Mouse (Mus musculus) CH12.LX (cell line): ENCODE results near the gene Hist2h4. TPM values are rescaled to one million over a fixed set of nuclear protein-coding genes. Genes with fewer than 3 reads are reported as not detected.

Experiments
- DNase-seq: peaks from one replicate; pipeline ENCODE4 v3.0.0-alpha.2; 2013; ENCODE audit errors: extremely low read depth
- H3K27ac ChIP-seq: 2 replicates; pipeline ENCODE4 v1.5.1; 2012; ENCODE audit warnings: low read depth, mild to moderate bottlenecking, control low read depth, moderate library complexity; ENCODE audit not compliant: insufficient read depth
- H3K27me3 ChIP-seq: replicated peaks from 2 replicates; pipeline ENCODE3; 2012; ENCODE audit warnings: inconsistent platforms
- H3K36me3 ChIP-seq, 2 experiments: replicated peaks in 1 of 2; 2 replicates each; pipeline versions ENCODE3 to v1.6.1; 2012; ENCODE audit warnings: inconsistent platforms in 1 of 2, low read length in 1 of 2, mild to moderate bottlenecking in 1 of 2, mixed read lengths in 1 of 2, moderate library complexity in 1 of 2; ENCODE audit not compliant: control insufficient read depth in 1 of 2, insufficient read depth in 1 of 2
- H3K4me1 ChIP-seq, 2 experiments: 2 replicates each; pipeline ENCODE4 v1.6.1; 2012; ENCODE audit warnings: inconsistent platforms in 1 of 2, moderate library complexity in 1 of 2; ENCODE audit not compliant: insufficient read depth in 2 of 2, control insufficient read depth in 1 of 2
- H3K4me2 ChIP-seq: 2 replicates; pipeline ENCODE4 v1.6.1; 2012; ENCODE audit warnings: low read depth, mild to moderate bottlenecking, control low read depth; ENCODE audit not compliant: poor library complexity, insufficient read depth, severe bottlenecking
- H3K4me3 ChIP-seq, 3 experiments: fragments of 150-350 bp in 1 of 3; sonication (generic) in 1 of 3; replicated peaks in 1 of 3; 2 replicates each; pipeline versions ENCODE3 to v1.5.1; 2011 to 2012; ENCODE audit warnings: low read depth in 2 of 3, low read length in 2 of 3, mild to moderate bottlenecking in 2 of 3, moderate library complexity in 2 of 3, control low read depth in 1 of 3, improper control_type of control experiment in 1 of 3, inconsistent platforms in 1 of 3, mixed read lengths in 1 of 3; ENCODE audit not compliant: poor library complexity in 1 of 3
- H3K79me2 ChIP-seq: replicated peaks from 2 replicates; pipeline ENCODE4 v1.6.1; 2012; ENCODE audit warnings: mild to moderate bottlenecking, moderate library complexity; ENCODE audit not compliant: control insufficient read depth, poor library complexity, insufficient read depth, severe bottlenecking; ENCODE audit errors: extremely low read depth
- H3K9ac ChIP-seq: 2 replicates; pipeline ENCODE4 v1.6.1; 2012; ENCODE audit warnings: low read depth, mild to moderate bottlenecking, control low read depth, moderate library complexity; ENCODE audit not compliant: insufficient read depth
- H3K9me3 ChIP-seq: replicated peaks from 2 replicates; pipeline ENCODE3; 2012; ENCODE audit warnings: low read length, inconsistent platforms, mixed read lengths
- BHLHE40 ChIP-seq: IDR thresholded peaks from 2 replicates; pipeline ENCODE4 v1.6.1; 2011; ENCODE audit warnings: mild to moderate bottlenecking, low read depth, low read length, improper control_type of control experiment
- CHD1 ChIP-seq: IDR thresholded peaks from 2 replicates; pipeline ENCODE4 v1.6.1; 2012; ENCODE audit warnings: low read depth, low read length, improper control_type of control experiment, inconsistent platforms
- CHD2 ChIP-seq: IDR thresholded peaks from 2 replicates; pipeline ENCODE4 v1.6.1; 2011; ENCODE audit warnings: low read length, improper control_type of control experiment
- CTCF ChIP-seq, 2 experiments: IDR thresholded peaks in 1 of 2; conservative IDR thresholded peaks in 1 of 2; 2 replicates each; pipeline ENCODE4 v1.5.1; 2011 to 2012; ENCODE audit warnings: low read depth in 2 of 2, low read length in 2 of 2, improper control_type of control experiment in 1 of 2, inconsistent platforms in 1 of 2, mild to moderate bottlenecking in 1 of 2, moderate library complexity in 1 of 2
- E2F4 ChIP-seq: IDR thresholded peaks from 2 replicates; pipeline ENCODE4 v1.6.1; 2011; ENCODE audit warnings: low read depth, low read length, improper control_type of control experiment; ENCODE audit not compliant: insufficient replicate concordance
- ELF1 ChIP-seq: IDR thresholded peaks from 2 replicates; pipeline ENCODE4 v1.6.1; 2014; ENCODE audit warnings: low read depth, mild to moderate bottlenecking, inconsistent platforms, low read length, improper control_type of control experiment
- EP300 ChIP-seq: IDR thresholded peaks from 2 replicates; pipeline ENCODE4 v1.6.1; 2011; ENCODE audit warnings: low read length, improper control_type of control experiment
- ETS1 ChIP-seq: conservative IDR thresholded peaks from 2 replicates; pipeline ENCODE4 v1.6.1; 2012; ENCODE audit warnings: low read depth, mild to moderate bottlenecking, inconsistent platforms, low read length, improper control_type of control experiment, moderate library complexity
- GABPA ChIP-seq: IDR thresholded peaks from 2 replicates; pipeline ENCODE4 v1.6.1; 2012; ENCODE audit warnings: low read depth, low read length, improper control_type of control experiment, inconsistent platforms; ENCODE audit not compliant: insufficient replicate concordance
- HCFC1 ChIP-seq: IDR thresholded peaks from 2 replicates; pipeline ENCODE4 v1.6.1; 2012; ENCODE audit warnings: low read depth, mild to moderate bottlenecking, inconsistent platforms, low read length, improper control_type of control experiment
- IRF4 ChIP-seq: IDR thresholded peaks from 2 replicates; pipeline ENCODE4 v1.6.1; 2014; ENCODE audit warnings: low read depth, mild to moderate bottlenecking, inconsistent platforms, low read length, improper control_type of control experiment
- JUN ChIP-seq: IDR thresholded peaks from 2 replicates; pipeline ENCODE4 v1.6.1; 2011; ENCODE audit warnings: low read depth, mild to moderate bottlenecking, low read length, improper control_type of control experiment, moderate library complexity; ENCODE audit not compliant: insufficient read depth
- JUND ChIP-seq: conservative IDR thresholded peaks from 2 replicates; pipeline ENCODE4 v1.6.1; 2011; ENCODE audit warnings: low read depth, low read length, improper control_type of control experiment
- KAT2A ChIP-seq: IDR thresholded peaks from 2 replicates; pipeline ENCODE4 v1.6.1; 2012; ENCODE audit warnings: low read length, improper control_type of control experiment, inconsistent platforms; ENCODE audit not compliant: insufficient replicate concordance
- MAFK ChIP-seq: IDR thresholded peaks from 2 replicates; pipeline ENCODE4 v1.6.1; 2011; ENCODE audit warnings: low read length, improper control_type of control experiment; ENCODE audit not compliant: insufficient replicate concordance
- MAX ChIP-seq: IDR thresholded peaks from 2 replicates; pipeline ENCODE4 v1.6.1; 2011; ENCODE audit warnings: low read length, improper control_type of control experiment
- MAZ ChIP-seq: IDR thresholded peaks from 2 replicates; pipeline ENCODE4 v1.6.1; 2012; ENCODE audit warnings: low read depth, mild to moderate bottlenecking, inconsistent platforms, low read length, improper control_type of control experiment, moderate library complexity
- MEF2A ChIP-seq: IDR thresholded peaks from 2 replicates; pipeline ENCODE4 v1.6.1; 2014; ENCODE audit warnings: low read depth, mild to moderate bottlenecking, inconsistent platforms, low read length, improper control_type of control experiment, borderline replicate concordance
- MXI1 ChIP-seq: IDR thresholded peaks from 2 replicates; pipeline ENCODE4 v1.6.1; 2011; ENCODE audit warnings: mild to moderate bottlenecking, low read depth, low read length, improper control_type of control experiment
- MYC ChIP-seq: IDR thresholded peaks from 2 replicates; pipeline ENCODE4 v1.6.1; 2011; ENCODE audit warnings: low read depth, mild to moderate bottlenecking, improper control_type of control experiment, low read length
- NELFE ChIP-seq: IDR thresholded peaks from 2 replicates; pipeline ENCODE4 v1.6.1; 2011; ENCODE audit warnings: low read depth, low read length, improper control_type of control experiment
- NRF1 ChIP-seq: IDR thresholded peaks from 2 replicates; pipeline ENCODE4 v1.6.1; 2014; ENCODE audit warnings: low read depth, mild to moderate bottlenecking, inconsistent platforms, low read length, improper control_type of control experiment, moderate library complexity
- PAX5 ChIP-seq: IDR thresholded peaks from 2 replicates; pipeline ENCODE4 v1.6.1; 2012; ENCODE audit warnings: low read length, inconsistent platforms, mixed read lengths
- POLR2A ChIP-seq: IDR thresholded peaks from 2 replicates; pipeline ENCODE4 v1.6.1; 2011; ENCODE audit warnings: low read depth, mild to moderate bottlenecking, improper control_type of control experiment, low read length
- POLR2AphosphoS2 ChIP-seq: IDR thresholded peaks from 2 replicates; pipeline ENCODE4 v1.6.1; 2011; ENCODE audit warnings: low read depth, low read length, improper control_type of control experiment
- RAD21 ChIP-seq: IDR thresholded peaks from 2 replicates; pipeline ENCODE4 v1.6.1; 2011; ENCODE audit warnings: low read depth, mild to moderate bottlenecking, low read length, improper control_type of control experiment, moderate library complexity
- RCOR1 ChIP-seq: conservative IDR thresholded peaks from 2 replicates; pipeline ENCODE4 v1.6.1; 2012; ENCODE audit warnings: low read depth, mild to moderate bottlenecking, inconsistent platforms, low read length, improper control_type of control experiment
- SIN3A ChIP-seq: IDR thresholded peaks from 2 replicates; pipeline ENCODE4 v1.6.1; 2012; ENCODE audit warnings: low read length, improper control_type of control experiment, inconsistent platforms
- SMC3 ChIP-seq: IDR thresholded peaks from 2 replicates; pipeline ENCODE4 v1.6.1; 2011; ENCODE audit warnings: low read depth, low read length, improper control_type of control experiment
- TBP ChIP-seq: conservative IDR thresholded peaks from 2 replicates; pipeline ENCODE4 v1.6.1; 2011; ENCODE audit warnings: low read depth, low read length, improper control_type of control experiment
- TCF12 ChIP-seq: IDR thresholded peaks from 2 replicates; pipeline ENCODE4 v1.6.1; 2014; ENCODE audit warnings: low read depth, mild to moderate bottlenecking, inconsistent platforms, low read length, improper control_type of control experiment
- UBTF ChIP-seq: IDR thresholded peaks from 2 replicates; pipeline ENCODE4 v1.6.1; 2012; ENCODE audit warnings: low read depth, mild to moderate bottlenecking, inconsistent platforms, low read length, improper control_type of control experiment, moderate library complexity
- USF1 ChIP-seq: IDR thresholded peaks from 2 replicates; pipeline ENCODE4 v1.6.1; 2014; ENCODE audit warnings: low read depth, mild to moderate bottlenecking, inconsistent platforms, low read length, improper control_type of control experiment
- USF2 ChIP-seq: conservative IDR thresholded peaks from 2 replicates; pipeline ENCODE4 v1.6.1; 2011; ENCODE audit warnings: low read depth, low read length, improper control_type of control experiment
- ZC3H11A ChIP-seq: IDR thresholded peaks from 2 replicates; pipeline ENCODE4 v1.6.1; 2012; ENCODE audit warnings: low read depth, mild to moderate bottlenecking, inconsistent platforms, low read length, improper control_type of control experiment
- ZKSCAN1 ChIP-seq: IDR thresholded peaks from 2 replicates; pipeline ENCODE4 v1.6.1; 2012; ENCODE audit warnings: low read depth, inconsistent platforms, low read length, improper control_type of control experiment, borderline replicate concordance
- ZMIZ1 ChIP-seq: IDR thresholded peaks from 2 replicates; pipeline ENCODE4 v1.6.1; 2012; ENCODE audit warnings: low read depth, mild to moderate bottlenecking, inconsistent platforms, low read length, improper control_type of control experiment
- ZNF384 ChIP-seq: IDR thresholded peaks from 2 replicates; pipeline ENCODE4 v1.6.1; 2012; ENCODE audit warnings: low read depth, low read length, improper control_type of control experiment, inconsistent platforms
- dilution Hi-C: fragments of 300-500 bp; cut with MboI; formaldehyde crosslinking; loops from 2 replicates; pipeline ENCODE4 v1.14.3; 2020; ENCODE audit warnings: low sequenced_read_pairs; ENCODE audit not compliant: extremely low pct_unique_long_range_greater_than_20kb, extremely low pct_ligation_motif_present
- in situ Hi-C: fragments of 300-500 bp; cut with MboI; formaldehyde crosslinking; loops from 3 replicates; pipeline ENCODE4 v1.14.3; 2019; ENCODE audit warnings: low sequenced_read_pairs, low pct_ligation_motif_present, low pct_unique_long_range_greater_than_20kb, mixed read lengths
- polyA plus RNA-seq: library from polyadenylated mRNA; unstranded; fragments of >175 nt; gene quantifications from 2 replicates; pipeline ENCODE4 v1.2.1, GENCODE M21; 2012; ENCODE audit warnings: low read depth; ENCODE audit not compliant: insufficient read length
- total RNA-seq, 2 experiments: library from RNA; depleted of rRNA; stranded (reverse); fragments of 300-350 nt in 1 of 2; fragments of >200 nt in 1 of 2; gene quantifications; 2 replicates each; pipeline ENCODE4 v1.2.3; 2012 to 2014

Gene Hist2h4
- total RNA-seq (2012; rRNA removed) (116 and 130 TPM in 2 replicates), total RNA-seq (2014; rRNA removed) (1.0 and 2.5 TPM in 2 replicates), polyA plus RNA-seq (0.20 and 0.91 TPM in 2 replicates)

DNA sequence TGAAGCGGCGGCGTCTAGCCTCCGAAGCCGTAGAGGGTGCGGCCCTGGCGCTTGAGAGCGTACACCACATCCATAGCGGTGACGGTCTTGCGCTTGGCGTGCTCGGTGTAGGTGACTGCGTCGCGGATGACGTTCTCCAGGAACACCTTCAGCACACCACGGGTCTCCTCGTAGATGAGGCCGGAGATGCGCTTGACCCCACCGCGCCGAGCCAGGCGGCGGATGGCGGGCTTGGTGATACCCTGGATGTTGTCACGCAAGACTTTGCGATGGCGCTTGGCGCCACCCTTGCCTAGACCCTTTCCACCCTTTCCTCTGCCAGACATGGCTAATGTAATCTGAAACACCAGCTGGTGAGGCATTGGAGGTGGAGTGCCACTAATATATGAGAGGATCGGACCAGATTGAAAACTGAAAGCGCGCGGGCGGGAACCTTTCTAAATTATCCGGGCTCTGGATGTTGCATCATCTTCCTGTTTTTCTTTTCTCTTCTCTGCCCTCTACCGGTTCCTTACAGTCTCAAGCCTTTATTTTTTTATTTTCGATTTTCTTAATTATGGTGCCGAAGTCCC, at the start of gene Hist2h4:
Gene Hist2h4, minus strand, starts transcription at position 333 of the 572 bp plus-strand sequence.
- H3K9ac ChIP-seq: peak within 1 kb of the TSS; percentile 85
- H3K79me2 ChIP-seq: 0 out of 2 replicates have a peak, but pooled peaks cover 10% of the 10 kb centered on the region
- H3K27me3 ChIP-seq: no peaks in the 10 kb centered on the region
- H3K9me3 ChIP-seq: no peaks in the 10 kb centered on the region
- peak within 1 kb of the TSS; percentile 96 for H3K4me2 ChIP-seq
- peaks cover 0 to 46% of the 10 kb centered on the region in 2 experiments; a peak in 3 of 4 replicates for H3K4me1 ChIP-seq
- peak within 1 kb of the TSS; percentile 62 to 67 (median 63) for H3K4me3 ChIP-seq
- TF ChIP-seq ZKSCAN1: no peak
- peak; percentile 72 for TF ChIP-seq MYC
- no peak for TF ChIP-seq GABPA
- peak; percentile 93 for TF ChIP-seq JUND
- TF ChIP-seq ELF1: peak; percentile 71
- TF ChIP-seq RCOR1: peak; percentile 93
- TF ChIP-seq NELFE: peak; percentile 100
- TF ChIP-seq MAX: no peak
- TF ChIP-seq ZNF384: peak; percentile 84
- TF ChIP-seq E2F4: peak; percentile 100
- peak; percentile 15; the same call in 1 of the 2 replicates for TF ChIP-seq SMC3
- no peak for TF ChIP-seq ZC3H11A
- TF ChIP-seq CTCF (conservative IDR thresholded peaks at IDR 0.05 in 1 of 2, IDR thresholded peaks at IDR 0.05 in 1 of 2; ENCODE audit: low read depth in 2 of 2, low read length in 2 of 2): peak in 1 of 2 experiments; percentile 66; a peak in 2 of 4 replicates
- TF ChIP-seq JUN: peak; percentile 74
- TF ChIP-seq IRF4: peak; percentile 49
- peak; percentile 98 for TF ChIP-seq UBTF
- TF ChIP-seq PAX5: no peak
- peak; percentile 81 for TF ChIP-seq KAT2A
- TF ChIP-seq MEF2A: peak; percentile 56
- no peak for TF ChIP-seq USF1
- TF ChIP-seq NRF1: peak; percentile 28; the same call in 1 of the 2 replicates
- no peak for TF ChIP-seq EP300
- TF ChIP-seq POLR2A: peak; percentile 97
- peak; percentile 72 for TF ChIP-seq ETS1
- TF ChIP-seq TBP: peak; percentile 99
- TF ChIP-seq POLR2AphosphoS2: peak; percentile 96
- TF ChIP-seq CHD1: peak; percentile 83
- TF ChIP-seq CHD2: no peak
- peak; percentile 89 for TF ChIP-seq TCF12
- TF ChIP-seq SIN3A: peak; percentile 89
- peak; percentile 64; the same call in 1 of the 2 replicates for TF ChIP-seq MXI1
- TF ChIP-seq USF2: no peak; the same call in 1 of the 2 replicates
- no peak for TF ChIP-seq RAD21
- TF ChIP-seq HCFC1: peak; percentile 87
- TF ChIP-seq MAFK: no peak
- no peak for TF ChIP-seq BHLHE40
- peak; percentile 100 for TF ChIP-seq ZMIZ1
- TF ChIP-seq MAZ: no peak; the same call in none of the 2 replicates
- dilution Hi-C loops: no loop called here
- DNase-seq: peak; percentile 98
- no peaks in the 10 kb centered on the region for H3K36me3 ChIP-seq
- peak within 1 kb of the TSS; percentile 98 for H3K27ac ChIP-seq
- in situ Hi-C loops: no loop called here
